Mouse (Mus musculus): Measurements from ENCODE around the gene Ints3. TPM values are rescaled to one million over a fixed set of nuclear protein-coding genes. Genes with fewer than 3 reads are reported as not detected.

Ints3 gene
- polyA plus RNA-seq, 1 experiment: 22.9 TPM

GRCm38 (mm10) chr3:90392661-90393060, 40.8 kb downstream of the Ints3 start:
- Histone ChIP-seq H3K4me3 (ENCODE audit: insufficient read depth, low read depth, low read length) (no peak overlapping the region), H3K27me3 (replicated peaks; ENCODE audit: control insufficient read depth, insufficient read depth, low read length) (no peaks in the 10 kb centered on the region), H3K4me1 (ENCODE audit: control insufficient read depth, insufficient read depth, low read length) (0 out of 2 replicates have a peak, but pooled peaks cover 4% of the 10 kb centered on the region), H3K27ac (ENCODE audit: insufficient read depth, low read depth, low read length) (no peak overlapping the region), H3K36me3 (ENCODE audit: control insufficient read depth, insufficient read depth, low read length) (peaks cover 2% of the 10 kb centered on the region; the same call in 1 of the 2 replicates)
- no peak for DNase-seq
- WGBS: 86% methylated on average over 3 of the region's 3 CpGs
- TF ChIP-seq CTCF (conservative IDR thresholded peaks at IDR 0.05; ENCODE audit: insufficient read depth, insufficient read length, low read depth, low read length) (no peak), POLR2A (IDR thresholded peaks at IDR 0.05; ENCODE audit: low read depth, low read length) (no peak)

- DNase-seq: no peak
- H3K4me1 ChIP-seq (ENCODE audit: control insufficient read depth, insufficient read depth, low read length): 0 out of 2 replicates have a peak, but pooled peaks cover 4% of the 10 kb centered on the region
- H3K4me3 ChIP-seq (ENCODE audit: insufficient read depth, low read depth, low read length): no peak overlapping the region
- peaks cover 2% of the 10 kb centered on the region; the same call in 1 of the 2 replicates for H3K36me3 ChIP-seq (ENCODE audit: control insufficient read depth, insufficient read depth, low read length)
- 94% methylated on average over 8 of the region's 8 CpGs for WGBS
- H3K27ac ChIP-seq (ENCODE audit: insufficient read depth, low read depth, low read length): no peak overlapping the region
- TF ChIP-seq CTCF (conservative IDR thresholded peaks at IDR 0.05; ENCODE audit: insufficient read depth, insufficient read length, low read depth, low read length): no peak
- no peak for TF ChIP-seq POLR2A (IDR thresholded peaks at IDR 0.05; ENCODE audit: low read depth, low read length)
- H3K27me3 ChIP-seq (replicated peaks; ENCODE audit: control insufficient read depth, insufficient read depth, low read length): no peaks in the 10 kb centered on the region
Measured at GRCm38 (mm10) chr3:90391941-90392340, 41.5 kb downstream of the Ints3 start.

GRCm38 (mm10) chr3:90391004-90391403, 42.4 kb downstream of the Ints3 start:
- WGBS: 87% methylated on average over 4 of the region's 4 CpGs
- no peak for DNase-seq
- no peak overlapping the region for H3K27ac ChIP-seq (ENCODE audit: insufficient read depth, low read depth, low read length)
- no peak overlapping the region for H3K4me3 ChIP-seq (ENCODE audit: insufficient read depth, low read depth, low read length)
- H3K36me3 ChIP-seq (ENCODE audit: control insufficient read depth, insufficient read depth, low read length): peaks cover 2% of the 10 kb centered on the region; the same call in 1 of the 2 replicates
- TF ChIP-seq CTCF (conservative IDR thresholded peaks at IDR 0.05; ENCODE audit: insufficient read depth, insufficient read length, low read depth, low read length): no peak
- no peak for TF ChIP-seq POLR2A (IDR thresholded peaks at IDR 0.05; ENCODE audit: low read depth, low read length)
- H3K4me1 ChIP-seq (ENCODE audit: control insufficient read depth, insufficient read depth, low read length): 0 out of 2 replicates have a peak, but pooled peaks cover 4% of the 10 kb centered on the region
- H3K27me3 ChIP-seq (replicated peaks; ENCODE audit: control insufficient read depth, insufficient read depth, low read length): no peaks in the 10 kb centered on the region

- no peaks in the 10 kb centered on the region for H3K27me3 ChIP-seq (replicated peaks; ENCODE audit: control insufficient read depth, insufficient read depth, low read length)
- H3K4me3 ChIP-seq (ENCODE audit: insufficient read depth, low read depth, low read length): peak within 1 kb of the TSS; percentile 63
- TF ChIP-seq POLR2A (IDR thresholded peaks at IDR 0.05; ENCODE audit: low read depth, low read length) (no peak), CTCF (conservative IDR thresholded peaks at IDR 0.05; ENCODE audit: insufficient read depth, insufficient read length, low read depth, low read length) (no peak)
- peaks cover 2% of the 10 kb centered on the region; the same call in 1 of the 2 replicates for H3K36me3 ChIP-seq (ENCODE audit: control insufficient read depth, insufficient read depth, low read length)
- H3K4me1 ChIP-seq (ENCODE audit: control insufficient read depth, insufficient read depth, low read length): 0 out of 2 replicates have a peak, but pooled peaks cover 4% of the 10 kb centered on the region
- DNase-seq: peak; percentile 57
- H3K27ac ChIP-seq (ENCODE audit: insufficient read depth, low read depth, low read length): peak within 1 kb of the TSS; percentile 13; the same call in 1 of the 2 replicates
- 2% methylated on average over 55 of the region's 55 CpGs for WGBS
Measured at GRCm38 (mm10) chr3:90389511-90390490, 43.6 kb downstream of the Ints3 start, which contains the start of gene Slc27a3. Gene Slc27a3, minus strand, starts transcription at chr3:90389938.

GRCm38 (mm10) chr3:90388726-90389510, 44.5 kb downstream of the Ints3 start:
- no peak for TF ChIP-seq POLR2A (IDR thresholded peaks at IDR 0.05; ENCODE audit: low read depth, low read length)
- no peak for TF ChIP-seq CTCF (conservative IDR thresholded peaks at IDR 0.05; ENCODE audit: insufficient read depth, insufficient read length, low read depth, low read length)

GRCm38 (mm10) chr3:90388192-90388591, 45.2 kb downstream of the Ints3 start:
- 0 out of 2 replicates have a peak, but pooled peaks cover 4% of the 10 kb centered on the region for H3K4me1 ChIP-seq (ENCODE audit: control insufficient read depth, insufficient read depth, low read length)
- WGBS: 89% methylated on average over 4 of the region's 4 CpGs
- H3K27me3 ChIP-seq (replicated peaks; ENCODE audit: control insufficient read depth, insufficient read depth, low read length): no peaks in the 10 kb centered on the region
- TF ChIP-seq CTCF (conservative IDR thresholded peaks at IDR 0.05; ENCODE audit: insufficient read depth, insufficient read length, low read depth, low read length): no peak
- no peak for TF ChIP-seq POLR2A (IDR thresholded peaks at IDR 0.05; ENCODE audit: low read depth, low read length)
- H3K36me3 ChIP-seq (ENCODE audit: control insufficient read depth, insufficient read depth, low read length): no peaks in the 10 kb centered on the region
- no peak overlapping the region for H3K27ac ChIP-seq (ENCODE audit: insufficient read depth, low read depth, low read length)
- DNase-seq: no peak
- no peak overlapping the region for H3K4me3 ChIP-seq (ENCODE audit: insufficient read depth, low read depth, low read length)

More at GRCm38 (mm10) chr3:90388726-90389510, 44.5 kb downstream of the Ints3 start:
- Histone ChIP-seq H3K4me3 (ENCODE audit: insufficient read depth, low read depth, low read length) (peak overlapping the region; percentile 63), H3K27ac (ENCODE audit: insufficient read depth, low read depth, low read length) (peak overlapping the region; percentile 13; the same call in 1 of the 2 replicates), H3K36me3 (ENCODE audit: control insufficient read depth, insufficient read depth, low read length) (peaks cover under 1% of the 10 kb centered on the region; the same call in 1 of the 2 replicates), H3K27me3 (replicated peaks; ENCODE audit: control insufficient read depth, insufficient read depth, low read length) (no peaks in the 10 kb centered on the region), H3K4me1 (ENCODE audit: control insufficient read depth, insufficient read depth, low read length) (0 out of 2 replicates have a peak, but pooled peaks cover 4% of the 10 kb centered on the region)
- WGBS: 9% methylated on average over 53 of the region's 53 CpGs
- DNase-seq: peak; percentile 59

Measured in kidney, adult 2 months (tissue).